Mouse (Mus musculus) stomach, embryonic 16.5 days (tissue): Measurements from ENCODE around the gene Cdk2. TPM values are rescaled to one million over a fixed set of nuclear protein-coding genes. Genes with fewer than 3 reads are reported as not detected.

Experiments
- ATAC-seq: fragments of 200-750 bp; cut with Nextera tagmentation; 2 replicates; pipeline ENCODE4 v1.8.0; 2017; ENCODE audit warnings: moderate number of reproducible peaks, moderate TSS enrichment; ENCODE audit not compliant: insufficient read depth, low FRiP score
- H3K27ac ChIP-seq: fragments of 300-500 bp; sonication (generic); 2 replicates; pipeline ENCODE4 v1.5.1; 2014; ENCODE audit warnings: low read length
- H3K27me3 ChIP-seq: fragments of 300-500 bp; sonication (generic); 2 replicates; pipeline ENCODE4 v1.6.1; 2014; ENCODE audit warnings: low read length, control low read depth, mixed read lengths; ENCODE audit not compliant: control insufficient read depth, insufficient read depth
- H3K36me3 ChIP-seq: fragments of 300-500 bp; sonication (generic); 2 replicates; pipeline ENCODE4 v1.6.1; 2014; ENCODE audit warnings: low read length; ENCODE audit not compliant: control insufficient read depth, insufficient read depth
- H3K4me1 ChIP-seq: fragments of 300-500 bp; sonication (generic); 2 replicates; pipeline ENCODE4 v1.6.1; 2014; ENCODE audit warnings: low read length, control low read depth, mixed read lengths; ENCODE audit not compliant: control insufficient read depth, insufficient read depth
- H3K4me2 ChIP-seq: fragments of 300-500 bp; sonication (generic); 2 replicates; pipeline ENCODE4 v1.6.1; 2014; ENCODE audit warnings: low read depth, low read length, mixed read lengths
- H3K4me3 ChIP-seq: fragments of 300-500 bp; sonication (generic); replicated peaks from 2 replicates; pipeline ENCODE4 v1.5.1; 2014; ENCODE audit warnings: mild to moderate bottlenecking, low read length
- H3K9ac ChIP-seq: fragments of 300-500 bp; sonication (generic); 2 replicates; pipeline ENCODE4 v1.6.1; 2014; ENCODE audit warnings: low read length
- H3K9me3 ChIP-seq: fragments of 300-500 bp; sonication (generic); replicated peaks from 2 replicates; pipeline ENCODE4 v1.6.1; 2016; ENCODE audit warnings: low read length, control low read depth; ENCODE audit not compliant: control insufficient read depth
- WGBS: fragments of 180-500 bp; shearing (Covaris S2); extraction: QIAGEN DNeasy Blood & Tissue Kit; methylation state at CpG from one replicate; pipeline ENCODE4 v1.1.7; 2014; 5-methylcytosine and 5-hydroxymethylcytosine counted together
- polyA plus RNA-seq: library from polyadenylated mRNA; unstranded; fragments of >200 nt; fragmentation: Nextera tagmentation; extraction: Ambion mirVana; gene quantifications from 2 replicates; pipeline ENCODE4 v1.2.1, GENCODE M21; 2015

The Cdk2 gene
- polyA plus RNA-seq, 1 experiment from 2014 or later = 81.2 TPM

DNA sequence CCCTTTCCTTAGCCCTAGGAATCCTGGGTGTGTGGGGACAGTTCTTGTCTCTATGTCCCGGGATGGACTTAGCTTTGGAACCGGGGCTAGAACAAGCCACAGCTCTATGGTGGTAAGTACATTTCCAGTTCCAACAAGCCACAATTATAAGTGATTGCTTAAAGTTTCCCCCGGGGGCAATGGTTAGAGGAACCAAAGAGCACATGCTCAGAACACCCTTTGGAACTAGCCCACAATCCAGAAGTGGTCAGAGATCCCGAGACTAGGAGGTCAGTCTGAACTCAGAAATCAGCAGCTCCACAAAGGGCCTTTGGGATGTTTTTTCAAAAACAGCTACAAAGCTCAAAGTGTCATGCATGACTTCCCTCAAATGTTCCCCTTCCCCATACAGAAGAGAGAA lies 51.0 kb downstream of the Cdk2 start:
- no peaks in the 10 kb centered on the region for H3K4me1 ChIP-seq
- H3K4me3 ChIP-seq = no peak overlapping the region
- H3K9me3 ChIP-seq = no peaks in the 10 kb centered on the region
- H3K9ac ChIP-seq = no peak overlapping the region
- H3K4me2 ChIP-seq = no peak overlapping the region
- no peaks in the 10 kb centered on the region for H3K27me3 ChIP-seq
- no peaks in the 10 kb centered on the region for H3K36me3 ChIP-seq
- ATAC-seq = no peak
- no peak overlapping the region for H3K27ac ChIP-seq
- whole genome bisulfite sequencing = 76% methylated on average over 4 of the region's 4 CpGs

Other genes with a start within 250 kb of the Cdk2 start
- gene Smarcc2, start 245.8 kb downstream of the Cdk2 start, polyA plus RNA-seq = 59.5 and 62.4 TPM in 2 replicates
- gene Myl6, start 210.9 kb downstream of the Cdk2 start, polyA plus RNA-seq = 2,126 and 2,216 TPM in 2 replicates
- 2.7 and 3.9 TPM in 2 replicates for gene Myl6b, start 206.3 kb downstream of the Cdk2 start, polyA plus RNA-seq
- gene Esyt1, start 179.2 kb downstream of the Cdk2 start, polyA plus RNA-seq = 32.9 TPM in 2 replicates
- gene Zc3h10, start 157.3 kb downstream of the Cdk2 start, polyA plus RNA-seq = 10.7 and 10.8 TPM in 2 replicates
- 3,732 and 3,890 TPM in 2 replicates for gene Rpl41, start 155.7 kb downstream of the Cdk2 start, polyA plus RNA-seq
- 198 and 206 TPM in 2 replicates for gene Pa2g4, start 139.0 kb downstream of the Cdk2 start, polyA plus RNA-seq
- 32.0 and 38.0 TPM in 2 replicates for gene Erbb3, start 115.4 kb downstream of the Cdk2 start, polyA plus RNA-seq
- 553 and 704 TPM in 2 replicates for gene Rps26, start 78.3 kb downstream of the Cdk2 start, polyA plus RNA-seq
- gene Ikzf4, start 59.0 kb downstream of the Cdk2 start, polyA plus RNA-seq = 2.1 and 2.5 TPM in 2 replicates
- 17.7 and 24.4 TPM in 2 replicates for gene Suox, start 31.0 kb downstream of the Cdk2 start, polyA plus RNA-seq
- gene Rab5b, start 8.8 kb downstream of the Cdk2 start, polyA plus RNA-seq = 85.1 and 87.8 TPM in 2 replicates
- 1.6 and 3.0 TPM in 2 replicates for gene Pmel, start 836 bp downstream of the Cdk2 start, polyA plus RNA-seq
- 28.2 and 36.1 TPM in 2 replicates for gene Dgka, start 39.8 kb upstream of the Cdk2 start, polyA plus RNA-seq
- 35.0 and 36.2 TPM in 2 replicates for gene Pym1, start 42.9 kb upstream of the Cdk2 start, polyA plus RNA-seq
- gene Mmp19, start 85.9 kb upstream of the Cdk2 start, polyA plus RNA-seq = 2.2 and 3.5 TPM in 2 replicates
- 54.1 and 59.5 TPM in 2 replicates for gene Dnajc14, start 99.0 kb upstream of the Cdk2 start, polyA plus RNA-seq
- 17.3 and 18.2 TPM in 2 replicates for gene Tmem198b, start 99.3 kb upstream of the Cdk2 start, polyA plus RNA-seq
- 161 and 184 TPM in 2 replicates for gene Sarnp, start 112.3 kb upstream of the Cdk2 start, polyA plus RNA-seq
- gene Ormdl2, start 116.6 kb upstream of the Cdk2 start, polyA plus RNA-seq = 84.9 and 103 TPM in 2 replicates
- gene Gdf11, start 186.7 kb upstream of the Cdk2 start, polyA plus RNA-seq = 2.8 and 2.9 TPM in 2 replicates
- 756 and 798 TPM in 2 replicates for gene Cd63, start 196.0 kb upstream of the Cdk2 start, polyA plus RNA-seq
- 16.6 and 18.7 TPM in 2 replicates for gene Rdh5, start 217.9 kb upstream of the Cdk2 start, polyA plus RNA-seq
- gene Bloc1s1, start 219.0 kb upstream of the Cdk2 start, polyA plus RNA-seq = 194 and 206 TPM in 2 replicates
- 7.9 and 12.4 TPM in 2 replicates for gene Itga7, start 228.8 kb upstream of the Cdk2 start, polyA plus RNA-seq